Mouse (Mus musculus): ENCODE data around the gene BC100530.
A peak's percentile ranks its signal among the peaks of the same experiment; 100 is the strongest.
"Not testable (repeated sequence)": the region's sequence is repeated elsewhere in the genome, so short reads cannot be mapped to it uniquely, and the experiment has no call there.

The BC100530 gene

DNA sequence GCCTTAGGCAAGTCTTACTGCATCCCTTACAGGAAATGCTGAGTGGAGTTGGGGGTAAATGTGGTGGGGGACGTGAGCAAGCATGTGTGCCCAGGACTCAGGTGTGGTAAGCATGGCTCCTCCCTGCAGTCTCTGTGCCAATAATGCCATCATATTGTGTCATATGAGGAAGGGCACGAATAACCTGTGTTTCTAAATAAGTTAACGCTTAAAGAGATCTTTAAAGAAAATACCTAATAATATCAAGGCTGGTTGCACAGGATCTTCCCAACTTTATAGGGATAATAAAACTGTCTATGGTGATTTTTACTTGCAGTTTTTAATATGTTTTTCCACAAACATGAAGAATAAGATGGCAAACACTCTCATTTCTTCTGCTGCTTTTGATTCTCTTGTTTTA is at the start of gene BC100530:
TSS of gene BC100530 (minus strand) at position 101 of the 400 bp plus-strand sequence.
- DNase-seq (ENCODE audit: low read depth), result not testable (repeated sequence)

DNA sequence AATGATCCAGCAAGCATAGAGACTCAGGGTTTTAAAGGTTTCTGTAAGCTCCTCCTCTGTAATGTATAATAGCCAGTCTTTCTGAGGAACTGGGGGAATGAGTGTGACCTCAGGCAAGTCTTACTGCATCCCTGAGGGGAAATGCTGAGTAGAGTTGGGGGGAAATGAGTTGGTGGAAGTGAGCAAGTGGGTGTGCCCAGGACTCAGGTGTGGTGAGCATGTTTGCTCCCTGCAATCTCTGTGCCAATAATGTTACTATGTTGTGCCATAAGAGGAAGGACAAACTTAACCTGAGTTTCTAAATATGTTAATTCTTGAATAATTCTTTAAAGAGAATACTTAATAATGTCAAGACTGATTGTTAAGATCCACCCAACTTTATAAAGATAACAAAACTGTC is 40.8 kb upstream of the BC100530 start, which contains the start of gene Stfa2:
TSS of gene Stfa2 (minus strand) at position 101 of the 400 bp plus-strand sequence.
- no peak for DNase-seq (ENCODE audit: low read depth)

DNA sequence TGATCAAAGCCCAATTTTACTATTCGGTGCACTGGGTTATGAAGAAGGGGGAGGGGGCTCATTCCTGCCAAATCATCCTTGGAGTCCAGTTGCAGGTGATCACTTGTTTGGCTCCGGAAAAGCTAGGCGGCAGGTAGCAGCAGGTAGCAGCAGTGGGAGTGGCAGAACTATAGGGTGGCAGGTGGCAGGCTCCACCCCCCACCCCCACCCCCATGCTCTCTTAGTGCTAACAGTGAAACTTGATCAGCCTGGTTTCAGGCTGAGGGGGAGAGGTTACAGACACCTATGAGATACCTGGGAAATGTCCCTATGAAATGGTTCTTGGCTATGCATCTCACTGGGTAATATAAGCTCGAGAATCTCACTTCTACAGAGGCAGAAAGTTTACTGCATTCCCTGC is 21.5 kb upstream of the BC100530 start:
- no peak for DNase-seq (ENCODE audit: low read depth)

DNA sequence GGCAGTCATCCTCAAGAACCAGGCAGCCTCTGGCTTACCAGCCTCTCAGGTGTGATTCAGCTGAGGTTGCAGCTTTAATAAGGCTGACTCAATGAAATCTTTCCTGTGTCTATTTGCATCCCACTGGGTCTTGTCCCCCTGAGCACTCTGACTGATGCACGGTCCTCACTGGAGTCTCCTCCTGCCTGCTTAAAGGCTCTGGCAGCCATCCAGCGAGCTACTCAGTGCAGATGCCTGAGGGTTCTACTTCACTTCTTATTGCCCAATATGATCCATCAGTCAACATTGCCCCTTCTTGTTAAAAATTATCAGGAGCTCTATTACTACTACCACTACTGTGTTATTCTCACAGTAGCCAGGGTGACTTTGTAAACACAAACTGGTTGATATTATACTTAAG is 30.4 kb downstream of the BC100530 start:
- DNase-seq (ENCODE audit: low read depth), result peak; percentile 9

DNA sequence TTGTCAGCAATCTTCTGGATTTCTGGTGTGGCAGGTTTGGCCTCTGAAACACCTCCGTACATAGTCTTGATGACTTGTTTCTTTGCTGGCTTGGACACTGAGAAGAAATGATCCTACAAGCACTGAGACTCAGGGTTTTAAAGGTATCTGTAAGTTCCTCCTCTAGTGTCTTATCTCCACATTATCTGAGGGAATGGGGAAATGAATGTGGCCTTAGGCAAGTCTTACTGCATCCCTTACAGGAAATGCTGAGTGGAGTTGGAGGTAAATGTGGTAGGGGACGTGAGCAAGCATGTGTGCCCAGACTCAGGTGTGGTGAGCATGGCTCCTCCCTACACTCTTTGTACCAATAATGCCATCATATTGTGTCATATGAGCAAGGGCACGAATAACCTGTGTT is 33.3 kb downstream of the BC100530 start, which contains the start of gene BC117090:
TSS of gene BC117090 (minus strand) at position 101 of the 400 bp plus-strand sequence.
- no peak for DNase-seq (ENCODE audit: low read depth)

DNA sequence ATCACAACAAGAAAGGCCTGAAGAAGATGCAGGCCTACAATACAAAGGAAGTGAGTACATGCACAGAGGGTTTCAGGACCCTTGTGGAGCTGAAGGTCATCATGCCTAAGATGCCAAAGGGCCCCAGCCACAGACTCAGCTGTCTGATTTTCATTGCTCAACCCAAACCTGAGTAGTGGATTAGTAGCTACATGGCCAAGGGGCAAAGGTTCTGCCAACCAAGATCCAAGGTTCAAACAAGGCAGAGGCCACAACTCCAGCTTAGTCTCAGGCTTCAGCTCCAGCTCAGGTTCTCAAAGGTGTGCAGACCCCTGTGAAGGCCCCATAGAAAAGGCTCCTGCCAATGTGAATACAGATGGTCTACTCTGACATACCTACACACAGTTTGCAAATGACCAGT is 48.3 kb downstream of the BC100530 start:
- no peak for DNase-seq (ENCODE audit: low read depth)

DNA sequence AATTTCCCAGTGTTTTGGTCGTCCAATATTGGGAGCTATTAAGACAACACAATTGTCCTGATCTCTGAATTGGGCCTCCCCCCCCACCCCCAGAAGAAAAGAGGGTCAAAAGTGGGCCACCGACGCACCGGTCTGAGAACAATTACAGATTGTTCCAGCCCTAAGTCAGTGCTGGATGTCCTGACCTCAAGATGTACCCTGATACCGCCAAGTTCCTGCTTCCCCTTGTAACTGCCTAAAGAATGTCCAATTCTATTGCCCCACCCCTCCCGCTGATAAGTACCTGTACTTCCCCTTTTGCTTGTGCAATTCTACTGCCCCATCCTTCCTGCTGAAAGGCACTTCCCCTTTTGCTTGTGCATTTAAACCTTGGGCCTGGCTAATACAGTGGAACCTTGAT is 51.4 kb downstream of the BC100530 start:
- not testable (repeated sequence) for DNase-seq (ENCODE audit: low read depth)

All from NIH3T3 (cell line).